Mouse (Mus musculus) limb, embryonic 15.5 days (tissue): Measurements from ENCODE around the gene Zg16. TPM values are rescaled to one million over a fixed set of nuclear protein-coding genes. Genes with fewer than 3 reads are reported as not detected.

ENCODE experiments used
- ATAC-seq: fragments of 200-750 bp; cut with Nextera tagmentation; 2 replicates; pipeline ENCODE4 v1.8.0; 2017; ENCODE audit warnings: low read depth, moderate TSS enrichment; ENCODE audit not compliant: insufficient number of reproducible peaks, low FRiP score, low TSS enrichment
- H3K27ac ChIP-seq: fragments of 300-500 bp; sonication (generic); 2 replicates; pipeline ENCODE4 v1.5.1; 2015; ENCODE audit warnings: moderate library complexity, mild to moderate bottlenecking, inconsistent platforms
- H3K27me3 ChIP-seq: fragments of 300-500 bp; sonication (generic); 2 replicates; pipeline ENCODE4 v1.6.1; 2015; ENCODE audit warnings: inconsistent platforms
- H3K36me3 ChIP-seq: fragments of 300-500 bp; sonication (generic); 2 replicates; pipeline ENCODE4 v1.6.1; 2015; ENCODE audit warnings: inconsistent platforms
- H3K4me1 ChIP-seq: fragments of 300-500 bp; sonication (generic); 2 replicates; pipeline ENCODE4 v1.6.1; 2015; ENCODE audit warnings: inconsistent platforms
- H3K4me2 ChIP-seq: fragments of 300-500 bp; sonication (generic); 2 replicates; pipeline ENCODE4 v1.6.1; 2015; ENCODE audit warnings: mild to moderate bottlenecking, inconsistent platforms
- H3K4me3 ChIP-seq: fragments of 300-500 bp; sonication (generic); 2 replicates; pipeline ENCODE4 v1.5.1; 2015; ENCODE audit warnings: mild to moderate bottlenecking, inconsistent platforms
- H3K9ac ChIP-seq: fragments of 300-500 bp; sonication (generic); 2 replicates; pipeline ENCODE4 v1.6.1; 2015; ENCODE audit warnings: inconsistent platforms
- H3K9me3 ChIP-seq: fragments of 300-500 bp; sonication (generic); 2 replicates; pipeline ENCODE4 v1.6.1; 2016; ENCODE audit warnings: inconsistent platforms
- WGBS: fragments of 180-500 bp; shearing (Covaris S2); methylation state at CpG from one replicate; pipeline ENCODE4 v1.1.7; 2015; 5-methylcytosine and 5-hydroxymethylcytosine counted together
- polyA plus RNA-seq: library from polyadenylated mRNA; unstranded; fragments of >200 nt; fragmentation: Nextera tagmentation; extraction: Ambion mirVana; gene quantifications from 2 replicates; pipeline ENCODE4 v1.2.1, GENCODE M21; 2015

Gene Zg16
- polyA plus RNA-seq, 1 experiment from 2014 or later, result not detected

DNA sequence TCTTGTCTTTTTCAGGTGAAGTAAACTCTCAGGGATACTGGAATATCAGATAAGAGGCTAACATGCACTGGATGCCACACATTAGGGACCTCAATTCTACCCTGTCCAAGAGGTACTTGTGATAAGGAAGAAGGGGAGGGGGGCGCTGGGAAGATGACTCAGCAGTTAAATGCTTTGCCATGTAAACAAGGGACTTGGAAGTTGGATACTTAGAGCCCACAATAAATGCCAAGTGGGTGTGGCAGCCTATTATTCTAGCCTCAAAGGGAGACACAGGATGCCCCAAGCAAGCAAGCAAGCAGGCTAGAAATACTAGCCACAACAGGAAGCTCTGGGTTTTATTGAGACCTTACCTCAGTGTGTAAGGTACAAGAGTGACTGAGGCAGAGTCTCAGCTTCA is 55.9 kb downstream of the Zg16 start:
- H3K36me3 ChIP-seq, result peaks cover 68% of the 10 kb centered on the region
- no peaks in the 10 kb centered on the region for H3K9me3 ChIP-seq
- peaks cover 7% of the 10 kb centered on the region for H3K4me1 ChIP-seq
- ATAC-seq, result no peak
- H3K4me3 ChIP-seq, result no peak overlapping the region
- H3K9ac ChIP-seq, result no peak overlapping the region
- no peak overlapping the region for H3K27ac ChIP-seq
- H3K4me2 ChIP-seq, result no peak overlapping the region
- 88% methylated on average over 1 of the region's 1 CpGs for WGBS
- no peaks in the 10 kb centered on the region for H3K27me3 ChIP-seq

DNA sequence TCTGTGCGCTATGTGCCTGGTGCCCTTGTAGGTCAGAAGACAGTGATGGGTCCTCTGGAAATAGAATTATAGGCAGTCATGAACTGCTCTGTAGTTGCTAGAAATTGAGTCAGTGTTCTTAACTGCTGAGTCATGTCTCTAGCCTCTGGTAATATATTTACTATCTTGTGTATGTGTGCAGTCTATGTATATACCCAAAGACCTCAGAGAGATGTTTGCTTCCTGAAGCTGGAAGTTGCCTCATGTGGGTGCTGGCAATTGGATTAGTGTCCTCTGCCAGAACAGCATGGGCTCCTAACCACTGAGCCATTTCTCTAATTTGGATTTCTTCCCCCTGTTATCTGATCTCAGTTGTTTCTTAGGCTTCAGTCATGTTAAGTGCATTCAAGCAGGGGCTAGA is 57.0 kb downstream of the Zg16 start:
- H3K9me3 ChIP-seq, result no peaks in the 10 kb centered on the region
- peaks cover 7% of the 10 kb centered on the region for H3K4me1 ChIP-seq
- no peak overlapping the region for H3K4me3 ChIP-seq
- WGBS, result 100% methylated on average over 1 of the region's 1 CpGs
- no peak for ATAC-seq
- no peak overlapping the region for H3K27ac ChIP-seq
- no peak overlapping the region for H3K9ac ChIP-seq
- peaks cover 60% of the 10 kb centered on the region for H3K36me3 ChIP-seq
- H3K27me3 ChIP-seq, result no peaks in the 10 kb centered on the region
- no peak overlapping the region for H3K4me2 ChIP-seq

DNA sequence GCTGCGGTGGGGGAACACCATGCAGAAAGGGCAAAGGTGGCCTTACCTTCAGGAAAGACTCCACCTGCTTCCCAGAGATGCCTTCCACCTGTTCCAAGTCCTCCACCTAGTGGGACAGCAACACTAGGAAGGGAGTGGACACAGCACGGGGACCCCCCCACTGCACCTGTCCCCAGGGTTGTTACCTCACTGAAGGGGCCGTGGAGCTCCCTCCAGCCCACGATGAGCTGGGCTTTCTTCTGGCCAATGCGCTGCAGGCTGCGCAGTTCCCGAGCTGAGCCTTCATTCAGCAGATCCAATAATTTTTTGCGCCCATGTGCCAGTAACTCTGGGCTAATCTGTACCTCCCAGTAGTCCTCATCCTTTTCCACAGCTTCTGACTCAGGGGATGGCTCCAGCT is 59.2 kb downstream of the Zg16 start:
- WGBS, result 60% methylated on average over 8 of the region's 8 CpGs
- Histone ChIP-seq H3K4me3 (peak overlapping the region; percentile 88), H3K36me3 (peaks cover 58% of the 10 kb centered on the region)

DNA sequence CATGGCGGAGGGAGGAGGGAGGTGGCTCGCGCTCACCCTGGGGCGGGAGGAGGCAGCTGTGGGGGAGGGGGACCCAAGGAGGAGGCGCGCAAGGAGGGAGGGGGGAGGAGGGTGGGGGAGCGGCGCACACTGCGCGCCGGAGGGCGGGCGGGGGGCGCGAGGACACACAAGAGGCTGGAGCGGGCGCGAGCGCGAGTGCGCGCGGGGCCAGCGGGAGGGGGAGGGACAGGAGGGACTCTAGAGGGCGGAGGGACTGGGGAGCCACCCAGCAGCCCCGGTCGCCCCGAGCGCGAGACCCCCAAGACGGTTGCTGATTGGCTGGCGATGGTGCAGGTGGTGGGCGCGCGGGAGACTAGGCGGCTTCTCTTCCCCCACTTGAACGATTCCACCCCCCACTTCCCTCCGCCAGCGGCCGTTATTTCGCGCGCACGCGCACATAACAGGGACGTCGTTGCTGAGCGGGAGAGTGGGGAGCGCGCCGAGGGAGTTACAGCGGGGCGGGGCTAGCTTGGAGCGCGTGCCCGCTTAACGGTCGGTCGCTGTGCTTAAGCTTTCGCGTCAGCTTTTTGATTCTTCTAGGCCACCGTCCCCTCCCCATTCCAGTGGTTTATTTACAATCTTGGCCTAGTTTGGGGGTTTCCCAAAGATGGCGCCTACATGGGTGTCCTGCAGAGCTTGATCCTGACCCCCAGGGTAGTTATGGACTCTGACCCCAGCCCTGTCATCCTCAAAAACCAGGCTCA is 60.0 kb downstream of the Zg16 start, which contains the start of gene Maz:
TSS of gene Maz (minus strand) at position 54 of the 743 bp plus-strand sequence.
- peaks cover 35% of the 10 kb centered on the region for H3K4me1 ChIP-seq
- H3K4me3 ChIP-seq, result peak within 1 kb of the TSS; percentile 88
- peak; percentile 92 for ATAC-seq
- H3K4me2 ChIP-seq, result peak within 1 kb of the TSS; percentile 82
- no peaks in the 10 kb centered on the region for H3K9me3 ChIP-seq
- H3K27me3 ChIP-seq, result no peaks in the 10 kb centered on the region
- peak within 1 kb of the TSS; percentile 98 for H3K27ac ChIP-seq
- peaks cover 58% of the 10 kb centered on the region for H3K36me3 ChIP-seq
- WGBS, result 0% methylated on average over 43 of the region's 63 CpGs
- peak within 1 kb of the TSS; percentile 97 for H3K9ac ChIP-seq

More for the DNA sequence above, 59.2 kb downstream of the Zg16 start:
- Histone ChIP-seq H3K4me2 (peak overlapping the region; percentile 82), H3K4me1 (peaks cover 28% of the 10 kb centered on the region), H3K27me3 (no peaks in the 10 kb centered on the region), H3K27ac (peak overlapping the region; percentile 98), H3K9ac (peak overlapping the region; percentile 48; the same call in 1 of the 2 replicates), H3K9me3 (no peaks in the 10 kb centered on the region)
- ATAC-seq, result no peak

DNA sequence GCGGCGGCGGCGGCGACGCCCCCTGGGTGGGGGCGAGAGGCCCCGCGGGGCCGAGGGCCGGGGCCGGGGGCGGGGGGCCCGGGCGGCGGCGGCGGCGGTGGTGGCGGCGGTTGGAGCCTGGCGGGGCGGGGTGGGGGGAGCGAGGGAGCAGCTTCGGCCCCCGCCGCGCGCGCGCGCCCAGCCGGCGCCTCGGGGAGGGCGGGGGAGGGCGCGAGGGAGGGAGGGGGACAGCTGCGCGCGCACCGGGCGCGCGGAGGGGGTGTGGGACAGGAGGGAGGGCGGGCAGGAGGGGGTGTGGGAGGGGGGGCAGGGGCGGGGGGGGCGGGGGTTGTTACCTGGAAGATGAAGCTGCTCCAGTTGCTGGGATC is 60.5 kb downstream of the Zg16 start:
- H3K4me3 ChIP-seq, result peak overlapping the region; percentile 88
- H3K4me2 ChIP-seq, result peak overlapping the region; percentile 82
- peaks cover 39% of the 10 kb centered on the region for H3K4me1 ChIP-seq
- no peaks in the 10 kb centered on the region for H3K9me3 ChIP-seq
- H3K27me3 ChIP-seq, result no peaks in the 10 kb centered on the region
- H3K36me3 ChIP-seq, result peaks cover 53% of the 10 kb centered on the region
- H3K9ac ChIP-seq, result peak overlapping the region; percentile 97
- WGBS, result 1% methylated on average over 20 of the region's 48 CpGs
- ATAC-seq, result no peak; the same call in 1 of the 2 replicates
- peak overlapping the region; percentile 98 for H3K27ac ChIP-seq

DNA sequence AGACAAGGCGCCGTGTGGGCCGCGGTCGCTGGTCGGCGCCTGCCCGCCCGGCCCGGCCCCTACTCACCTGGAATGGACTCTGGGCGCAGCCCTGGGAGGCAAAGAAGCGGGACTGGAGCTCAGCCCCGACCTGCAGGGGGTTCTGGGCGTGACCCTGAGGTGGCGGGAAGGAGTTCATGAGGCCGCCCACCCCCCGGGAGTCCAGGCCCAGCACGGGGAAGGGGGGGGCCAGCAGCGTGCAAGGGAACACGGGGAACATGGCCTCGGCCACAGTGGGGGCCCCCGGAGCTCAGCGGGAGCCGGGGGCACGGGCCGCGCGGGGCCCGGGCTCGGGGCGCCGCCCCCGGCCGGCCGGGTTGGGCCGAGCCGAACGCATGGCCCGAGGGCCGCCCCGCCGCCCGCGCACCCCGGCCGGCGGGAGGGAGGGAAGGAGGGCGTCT is 60.9 kb downstream of the Zg16 start:
- peak overlapping the region; percentile 97 for H3K9ac ChIP-seq
- H3K27me3 ChIP-seq, result no peaks in the 10 kb centered on the region
- H3K4me2 ChIP-seq, result peak overlapping the region; percentile 82
- under 1% methylated on average over 44 of the region's 48 CpGs for WGBS
- peak overlapping the region; percentile 88 for H3K4me3 ChIP-seq
- ATAC-seq, result peak; percentile 27
- H3K4me1 ChIP-seq, result peaks cover 44% of the 10 kb centered on the region
- peak overlapping the region; percentile 98 for H3K27ac ChIP-seq
- H3K9me3 ChIP-seq, result no peaks in the 10 kb centered on the region
- H3K36me3 ChIP-seq, result peaks cover 49% of the 10 kb centered on the region

DNA sequence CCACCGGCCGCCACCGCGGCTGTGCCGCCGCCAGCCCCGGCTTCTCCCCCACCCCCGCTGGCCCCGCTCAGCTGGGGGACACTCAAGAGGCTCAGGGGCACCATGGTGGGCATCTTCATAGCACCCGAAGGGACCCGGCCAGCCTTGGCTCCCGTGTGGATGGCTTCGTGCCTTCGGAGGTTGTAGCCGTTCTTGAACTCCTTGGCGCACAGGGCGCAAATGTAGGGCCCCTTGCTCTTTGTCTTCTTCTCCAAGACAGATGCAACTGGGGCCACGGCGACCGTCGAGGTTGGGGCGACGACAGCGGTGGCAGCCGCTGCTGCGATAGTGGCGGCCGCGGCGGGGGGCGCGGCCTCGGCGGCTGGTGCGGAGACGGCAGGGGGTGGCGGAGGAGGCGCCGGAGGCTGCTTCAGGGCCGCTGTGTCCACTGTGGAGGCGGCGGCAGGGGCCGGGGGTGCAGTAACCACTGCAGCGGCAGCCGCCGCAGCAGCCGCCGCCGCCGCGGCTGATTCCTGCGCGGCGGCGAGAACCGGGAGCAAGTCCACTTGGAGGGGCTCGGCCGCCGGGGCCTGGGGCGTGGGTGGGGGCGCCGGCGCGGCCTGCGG is 61.5 kb downstream of the Zg16 start:
- no peak for ATAC-seq
- under 1% methylated on average over 63 of the region's 65 CpGs for WGBS
- H3K9me3 ChIP-seq, result no peaks in the 10 kb centered on the region
- H3K9ac ChIP-seq, result peak overlapping the region; percentile 97
- H3K4me3 ChIP-seq, result peak overlapping the region; percentile 88
- H3K4me2 ChIP-seq, result peak overlapping the region; percentile 82
- H3K36me3 ChIP-seq, result peaks cover 44% of the 10 kb centered on the region
- H3K4me1 ChIP-seq, result peaks cover 48% of the 10 kb centered on the region
- H3K27me3 ChIP-seq, result no peaks in the 10 kb centered on the region
- H3K27ac ChIP-seq, result peak overlapping the region; percentile 98

DNA sequence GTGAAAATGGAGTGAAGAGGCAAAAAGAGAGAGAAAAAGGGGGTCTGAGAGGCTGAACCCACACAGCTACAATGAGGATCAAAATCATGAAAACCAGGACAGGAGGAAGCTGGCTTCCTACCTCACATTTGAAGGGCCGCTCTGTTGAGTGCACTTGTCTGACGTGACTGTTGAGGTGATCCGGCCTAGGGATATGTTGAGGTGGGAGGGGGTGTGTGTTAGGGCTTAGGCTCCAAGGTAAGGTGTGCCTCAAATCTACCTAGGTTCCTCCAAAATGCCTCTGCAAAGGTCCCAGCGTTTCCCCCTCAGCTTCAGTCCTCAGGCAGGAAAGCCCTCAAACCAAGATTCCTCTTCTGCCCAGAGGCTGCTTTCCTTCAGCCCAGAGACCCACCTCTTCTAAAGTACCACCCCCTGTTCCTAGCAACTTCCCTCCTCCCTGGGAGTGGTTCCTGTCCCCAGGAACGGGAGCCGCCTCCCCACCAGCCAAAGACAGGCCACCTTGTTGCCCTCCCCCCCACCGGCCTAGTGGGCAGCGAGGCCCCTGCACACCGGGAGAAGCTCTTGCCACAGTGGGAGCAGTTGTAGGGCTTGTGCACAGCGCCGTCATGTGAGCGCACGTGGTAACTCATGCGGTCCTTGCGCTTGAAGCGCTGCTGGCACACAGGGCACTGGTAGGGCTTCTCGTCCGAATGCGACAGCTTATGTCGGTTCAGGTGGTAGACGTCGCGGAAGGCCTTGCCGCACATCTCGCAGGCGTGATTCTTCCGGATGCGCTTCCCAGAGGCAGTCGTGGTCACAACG is 62.2 kb downstream of the Zg16 start:
- H3K4me1 ChIP-seq, result peaks cover 55% of the 10 kb centered on the region
- H3K36me3 ChIP-seq, result peaks cover 37% of the 10 kb centered on the region

DNA sequence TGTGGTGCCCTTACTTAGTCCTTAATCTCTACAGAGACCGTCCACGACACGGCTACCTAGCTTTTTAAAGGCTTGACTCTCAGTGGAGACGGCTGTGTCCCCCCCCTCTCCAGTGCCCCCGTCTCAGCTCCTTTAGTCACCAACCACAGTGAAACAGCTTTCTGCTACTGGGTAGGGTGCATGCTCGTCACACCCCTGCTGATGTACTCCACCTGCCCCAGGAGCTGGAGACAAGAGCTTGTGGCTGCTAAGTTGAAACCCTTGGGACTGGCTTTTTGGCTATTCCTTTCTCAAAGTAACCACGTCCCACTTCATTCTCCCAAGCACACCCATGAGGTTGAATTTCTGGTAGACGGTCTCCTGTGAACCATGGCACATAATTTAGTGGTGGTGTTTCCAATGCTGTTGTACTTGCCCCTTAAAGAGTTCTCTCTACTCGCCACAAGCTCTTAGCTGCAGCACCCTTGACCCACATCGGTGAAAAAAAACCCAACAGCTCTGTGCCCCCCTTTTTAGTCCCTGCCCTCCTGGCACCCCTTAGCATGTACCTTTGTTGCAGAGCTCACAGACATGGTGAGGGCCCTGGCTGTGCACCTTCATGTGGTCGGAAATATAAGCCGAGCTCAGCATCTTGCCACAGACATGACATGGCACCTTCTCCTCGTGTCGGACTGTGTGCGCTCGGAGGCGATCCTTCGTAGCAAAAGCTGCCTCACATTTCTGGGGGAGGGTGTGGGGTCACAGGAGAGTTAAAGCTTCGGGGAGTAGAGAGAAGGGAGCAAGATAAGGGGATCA is 63.0 kb downstream of the Zg16 start:
- ATAC-seq, result no peak
- peak overlapping the region; percentile 98; the same call in 1 of the 2 replicates for H3K27ac ChIP-seq
- H3K4me1 ChIP-seq, result peaks cover 64% of the 10 kb centered on the region
- no peaks in the 10 kb centered on the region for H3K9me3 ChIP-seq
- peak overlapping the region; percentile 82 for H3K4me2 ChIP-seq
- WGBS, result 19% methylated on average over 19 of the region's 19 CpGs
- peak overlapping the region; percentile 97; the same call in 1 of the 2 replicates for H3K9ac ChIP-seq
- no peaks in the 10 kb centered on the region for H3K27me3 ChIP-seq
- H3K4me3 ChIP-seq, result peak overlapping the region; percentile 88
- H3K36me3 ChIP-seq, result peaks cover 30% of the 10 kb centered on the region

More for the DNA sequence above, 62.2 kb downstream of the Zg16 start:
- ATAC-seq, result 0 out of 2 replicates have a peak, but pooled peaks have one; percentile 2
- Histone ChIP-seq H3K4me2 (peak overlapping the region; percentile 82), H3K9me3 (no peaks in the 10 kb centered on the region), H3K9ac (peak overlapping the region; percentile 97), H3K27me3 (no peaks in the 10 kb centered on the region), H3K27ac (peak overlapping the region; percentile 98), H3K4me3 (peak overlapping the region; percentile 88)
- 1% methylated on average over 30 of the region's 30 CpGs for WGBS

DNA sequence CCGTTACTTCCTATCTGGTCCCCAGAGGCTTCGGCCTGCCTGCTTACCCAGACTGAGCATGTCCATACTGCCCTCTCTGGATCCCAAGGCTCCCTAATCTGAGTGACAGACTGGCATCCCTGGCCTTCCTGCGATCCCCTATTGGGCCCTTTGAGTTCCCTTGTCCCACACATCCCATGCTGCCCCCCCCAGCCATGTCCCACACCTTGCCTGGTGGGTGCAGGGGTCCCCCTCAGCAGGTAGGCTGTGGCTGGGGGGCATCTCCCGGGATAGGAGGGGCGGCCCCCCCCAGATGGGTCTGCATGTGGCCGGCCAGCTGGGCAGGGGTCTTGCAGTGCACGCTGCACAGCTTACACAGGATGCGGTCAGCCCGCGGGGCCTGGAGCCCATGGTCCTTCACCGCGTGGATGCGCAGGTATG is 63.8 kb downstream of the Zg16 start:
- no peaks in the 10 kb centered on the region for H3K27me3 ChIP-seq
- peak overlapping the region; percentile 89 for H3K27ac ChIP-seq
- peak overlapping the region; percentile 88 for H3K4me3 ChIP-seq
- H3K9ac ChIP-seq, result peak overlapping the region; percentile 97; the same call in 1 of the 2 replicates
- peaks cover 72% of the 10 kb centered on the region for H3K4me1 ChIP-seq
- ATAC-seq, result no peak
- 67% methylated on average over 13 of the region's 13 CpGs for WGBS
- peak overlapping the region; percentile 82 for H3K4me2 ChIP-seq
- H3K36me3 ChIP-seq, result peaks cover 28% of the 10 kb centered on the region
- no peaks in the 10 kb centered on the region for H3K9me3 ChIP-seq
